Mouse (Mus musculus): ENCODE measurements around the gene Ank2. TPM values are rescaled to one million over a fixed set of nuclear protein-coding genes. Genes with fewer than 3 reads are reported as not detected.

Gene Ank2
- total RNA-seq (2014; rRNA removed) = 5.6 and 9.1 TPM in 2 replicates
- 1.2 TPM in 2 replicates for polyA plus RNA-seq (2012; rRNA removed)

DNA sequence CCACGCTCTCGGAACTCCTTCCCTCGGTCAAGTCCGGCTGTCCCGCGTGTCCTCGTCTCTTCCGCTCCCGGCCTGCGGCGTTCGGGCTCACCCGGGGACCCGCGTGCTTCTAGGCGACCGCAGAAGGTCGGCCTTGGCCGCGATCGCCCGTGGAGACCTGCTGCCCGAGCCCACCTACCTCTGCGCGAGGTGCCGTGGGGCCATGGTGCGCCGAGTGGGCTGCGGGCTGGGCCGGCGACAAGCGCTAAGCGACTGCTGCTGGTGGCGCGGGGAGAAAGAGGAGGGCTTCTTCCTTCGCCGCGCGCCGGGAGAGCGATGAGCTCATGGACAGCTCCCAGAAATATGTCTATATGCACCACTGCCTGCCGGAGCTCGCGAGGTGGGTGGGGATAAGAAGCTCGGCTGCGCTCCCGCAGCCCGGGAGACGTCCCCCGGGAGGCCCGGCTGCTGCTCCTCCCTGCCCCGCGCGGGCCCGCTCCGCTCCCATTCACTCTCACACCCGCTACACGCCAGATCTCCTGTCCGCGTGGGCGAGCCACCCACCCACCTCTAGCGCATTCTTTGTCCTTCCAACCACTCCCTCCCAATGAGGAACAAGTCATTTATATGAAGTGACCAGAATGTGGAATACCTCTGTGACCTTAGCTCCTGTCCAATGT lies at the start of gene Ank2:
Ank2 (minus strand) TSS at position 609 of the 659 bp plus-strand sequence.
- H3K9ac ChIP-seq (ENCODE audit: low read depth, low read length) = peak within 1 kb of the TSS; percentile 66; the same call in 1 of the 2 replicates
- no peak for DNase-seq (ENCODE audit: extremely low read depth, low read depth, low spot score)
- H3K36me3 ChIP-seq (ENCODE audit: control insufficient read depth, insufficient read depth, low read length) = no peaks in the 10 kb centered on the region
- H3K4me1 ChIP-seq (ENCODE audit: control insufficient read depth, insufficient read depth, low read length) = no peaks in the 10 kb centered on the region
- 2% methylated on average over 62 of the region's 62 CpGs for WGBS
- no peaks in the 10 kb centered on the region for H3K79me2 ChIP-seq (ENCODE audit: control insufficient read depth, insufficient read depth, low read length)
- TF ChIP-seq POLR2A (IDR thresholded peaks at IDR 0.05; ENCODE audit: extremely low read depth, insufficient read depth, low read length) = no peak
- no peak for TF ChIP-seq CTCF (IDR thresholded peaks at IDR 0.05; ENCODE audit: low read depth, low read length)
- H3K4me3 ChIP-seq (ENCODE audit: insufficient read depth, low read depth, low read length) = peak within 1 kb of the TSS; percentile 63; the same call in 1 of the 2 replicates
- no peak within 1 kb of the TSS for H3K27ac ChIP-seq (replicated peaks; ENCODE audit: insufficient read depth, low read depth, low read length)
- H3K27me3 ChIP-seq (ENCODE audit: control insufficient read depth, insufficient read depth, low read length) = peaks cover 12% of the 10 kb centered on the region

DNA sequence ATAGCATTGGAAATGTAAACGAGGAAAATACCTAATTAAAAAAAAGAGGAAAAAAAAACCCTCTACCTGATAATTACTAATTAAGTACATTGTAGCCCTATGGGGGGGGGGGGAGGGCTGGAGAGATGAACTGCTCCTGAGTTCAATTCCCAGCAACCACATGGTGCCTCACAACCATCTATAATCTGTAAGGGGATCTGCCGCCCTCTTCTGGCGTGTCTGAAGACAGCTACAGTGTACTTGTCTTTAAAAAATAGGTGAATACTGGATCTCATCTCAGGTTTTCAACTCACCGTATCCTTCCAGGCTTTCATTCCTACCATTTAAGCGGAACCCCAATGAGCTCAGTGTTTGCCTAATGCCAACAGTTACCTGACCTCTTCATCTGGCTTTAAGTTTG lies 48.7 kb upstream of the Ank2 start:
- Histone ChIP-seq H3K4me1 (ENCODE audit: control insufficient read depth, insufficient read depth, low read length) (no peaks in the 10 kb centered on the region), H3K36me3 (ENCODE audit: control insufficient read depth, insufficient read depth, low read length) (peaks cover 20% of the 10 kb centered on the region), H3K9ac (ENCODE audit: low read depth, low read length) (no peak overlapping the region), H3K27ac (replicated peaks; ENCODE audit: insufficient read depth, low read depth, low read length) (no peak overlapping the region), H3K27me3 (ENCODE audit: control insufficient read depth, insufficient read depth, low read length) (no peaks in the 10 kb centered on the region), H3K79me2 (ENCODE audit: control insufficient read depth, insufficient read depth, low read length) (no peaks in the 10 kb centered on the region), H3K4me3 (ENCODE audit: insufficient read depth, low read depth, low read length) (no peak overlapping the region)
- no peak for DNase-seq (ENCODE audit: extremely low read depth, low read depth, low spot score)
- no peak for TF ChIP-seq POLR2A (IDR thresholded peaks at IDR 0.05; ENCODE audit: extremely low read depth, insufficient read depth, low read length)
- no peak for TF ChIP-seq CTCF (IDR thresholded peaks at IDR 0.05; ENCODE audit: low read depth, low read length)
- WGBS = 72% methylated on average over 5 of the region's 5 CpGs

GRCm38 (mm10) chr3:127544610-127545121 lies 45.5 kb upstream of the Ank2 start:
- TF ChIP-seq CTCF (IDR thresholded peaks at IDR 0.05; ENCODE audit: low read depth, low read length) (no peak), POLR2A (IDR thresholded peaks at IDR 0.05; ENCODE audit: extremely low read depth, insufficient read depth, low read length) (no peak)
- 55% methylated on average over 5 of the region's 5 CpGs for WGBS
- H3K4me3 ChIP-seq (ENCODE audit: insufficient read depth, low read depth, low read length) = no peak overlapping the region
- no peak overlapping the region for H3K9ac ChIP-seq (ENCODE audit: low read depth, low read length)
- H3K27ac ChIP-seq (replicated peaks; ENCODE audit: insufficient read depth, low read depth, low read length) = no peak overlapping the region
- no peaks in the 10 kb centered on the region for H3K79me2 ChIP-seq (ENCODE audit: control insufficient read depth, insufficient read depth, low read length)
- H3K4me1 ChIP-seq (ENCODE audit: control insufficient read depth, insufficient read depth, low read length) = no peaks in the 10 kb centered on the region
- H3K27me3 ChIP-seq (ENCODE audit: control insufficient read depth, insufficient read depth, low read length) = no peaks in the 10 kb centered on the region
- DNase-seq (ENCODE audit: extremely low read depth, low read depth, low spot score) = no peak
- H3K36me3 ChIP-seq (ENCODE audit: control insufficient read depth, insufficient read depth, low read length) = peaks cover 30% of the 10 kb centered on the region

GRCm38 (mm10) chr3:127543976-127544375 lies 44.8 kb upstream of the Ank2 start:
- no peaks in the 10 kb centered on the region for H3K79me2 ChIP-seq (ENCODE audit: control insufficient read depth, insufficient read depth, low read length)
- no peak overlapping the region for H3K4me3 ChIP-seq (ENCODE audit: insufficient read depth, low read depth, low read length)
- no peaks in the 10 kb centered on the region for H3K27me3 ChIP-seq (ENCODE audit: control insufficient read depth, insufficient read depth, low read length)
- H3K9ac ChIP-seq (ENCODE audit: low read depth, low read length) = no peak overlapping the region
- no peak overlapping the region for H3K27ac ChIP-seq (replicated peaks; ENCODE audit: insufficient read depth, low read depth, low read length)
- TF ChIP-seq CTCF (IDR thresholded peaks at IDR 0.05; ENCODE audit: low read depth, low read length) (no peak), POLR2A (IDR thresholded peaks at IDR 0.05; ENCODE audit: extremely low read depth, insufficient read depth, low read length) (no peak)
- no peaks in the 10 kb centered on the region for H3K4me1 ChIP-seq (ENCODE audit: control insufficient read depth, insufficient read depth, low read length)
- H3K36me3 ChIP-seq (ENCODE audit: control insufficient read depth, insufficient read depth, low read length) = peaks cover 30% of the 10 kb centered on the region
- WGBS = 93% methylated on average over 4 of the region's 4 CpGs
- no peak for DNase-seq (ENCODE audit: extremely low read depth, low read depth, low spot score)

- 85% methylated on average over 6 of the region's 6 CpGs for WGBS
- Histone ChIP-seq H3K36me3 (ENCODE audit: control insufficient read depth, insufficient read depth, low read length) (peaks cover 14% of the 10 kb centered on the region), H3K4me1 (ENCODE audit: control insufficient read depth, insufficient read depth, low read length) (no peaks in the 10 kb centered on the region), H3K79me2 (ENCODE audit: control insufficient read depth, insufficient read depth, low read length) (no peaks in the 10 kb centered on the region), H3K27me3 (ENCODE audit: control insufficient read depth, insufficient read depth, low read length) (no peaks in the 10 kb centered on the region), H3K4me3 (ENCODE audit: insufficient read depth, low read depth, low read length) (no peak overlapping the region), H3K27ac (replicated peaks; ENCODE audit: insufficient read depth, low read depth, low read length) (no peak overlapping the region), H3K9ac (ENCODE audit: low read depth, low read length) (no peak overlapping the region)
- DNase-seq (ENCODE audit: extremely low read depth, low read depth, low spot score) = no peak
- TF ChIP-seq CTCF (IDR thresholded peaks at IDR 0.05; ENCODE audit: low read depth, low read length) (no peak), POLR2A (IDR thresholded peaks at IDR 0.05; ENCODE audit: extremely low read depth, insufficient read depth, low read length) (no peak)
Measured at GRCm38 (mm10) chr3:127539193-127539592, 40.0 kb upstream of the Ank2 start.

DNA sequence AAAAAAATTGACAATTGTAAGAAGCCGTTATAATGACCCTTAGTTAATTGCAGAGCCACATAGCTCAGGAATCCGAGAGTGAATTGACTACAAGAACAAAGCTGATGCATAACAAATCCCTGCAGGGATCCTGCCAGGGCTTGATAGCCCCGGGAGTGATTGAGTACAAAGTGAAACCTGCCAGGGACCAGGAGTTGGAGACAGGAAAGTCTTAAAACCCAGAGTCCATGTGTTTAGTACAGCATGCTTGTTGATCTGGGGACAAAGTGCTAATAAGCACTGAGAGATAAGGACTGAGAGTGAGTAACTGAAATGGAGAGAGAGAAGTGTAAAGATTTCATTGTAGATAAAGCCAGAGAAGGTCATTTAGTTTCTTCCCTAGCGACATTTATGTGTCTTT lies 31.1 kb upstream of the Ank2 start:
- Histone ChIP-seq H3K79me2 (ENCODE audit: control insufficient read depth, insufficient read depth, low read length) (no peaks in the 10 kb centered on the region), H3K9ac (ENCODE audit: low read depth, low read length) (no peak overlapping the region), H3K4me1 (ENCODE audit: control insufficient read depth, insufficient read depth, low read length) (no peaks in the 10 kb centered on the region), H3K36me3 (ENCODE audit: control insufficient read depth, insufficient read depth, low read length) (no peaks in the 10 kb centered on the region), H3K27me3 (ENCODE audit: control insufficient read depth, insufficient read depth, low read length) (no peaks in the 10 kb centered on the region), H3K27ac (replicated peaks; ENCODE audit: insufficient read depth, low read depth, low read length) (no peak overlapping the region), H3K4me3 (ENCODE audit: insufficient read depth, low read depth, low read length) (no peak overlapping the region)
- TF ChIP-seq CTCF (IDR thresholded peaks at IDR 0.05; ENCODE audit: low read depth, low read length) = no peak
- TF ChIP-seq POLR2A (IDR thresholded peaks at IDR 0.05; ENCODE audit: extremely low read depth, insufficient read depth, low read length) = no peak
- 24% methylated on average over 4 of the region's 4 CpGs for WGBS
- DNase-seq (ENCODE audit: extremely low read depth, low read depth, low spot score) = no peak

Measured in liver, adult 2 months (tissue).